Mouse (Mus musculus) hindbrain, postnatal 0 days (tissue): ENCODE measurements around the gene Usp37. TPM values are rescaled to one million over a fixed set of nuclear protein-coding genes. Genes with fewer than 3 reads are reported as not detected.
A peak's percentile ranks its signal among the peaks of the same experiment; 100 is the strongest.

Experiments
- ATAC-seq: fragments of 200-750 bp; cut with Nextera tagmentation; 2 replicates; pipeline ENCODE4 v1.8.0; 2017; ENCODE audit warnings: mild to moderate bottlenecking, moderate TSS enrichment, moderate library complexity
- DNase-seq: peaks from one replicate; pipeline ENCODE4 v3.0.0-alpha.2; 2015; ENCODE audit warnings: low spot score
- H3K27ac ChIP-seq: fragments of 300-500 bp; sonication (generic); 2 replicates; pipeline ENCODE4 v1.5.1; 2014; ENCODE audit warnings: mild to moderate bottlenecking
- H3K27me3 ChIP-seq: fragments of 300-500 bp; sonication (generic); 2 replicates; pipeline ENCODE4 v1.6.1; 2014; ENCODE audit warnings: low read length, mixed read lengths; ENCODE audit not compliant: insufficient read depth
- H3K36me3 ChIP-seq: fragments of 300-500 bp; sonication (generic); 2 replicates; pipeline ENCODE4 v1.6.1; 2014; ENCODE audit warnings: low read length, mixed read lengths; ENCODE audit not compliant: insufficient read depth
- H3K4me1 ChIP-seq: fragments of 300-500 bp; sonication (generic); 2 replicates; pipeline ENCODE4 v1.6.1; 2014; ENCODE audit warnings: antibody characterized with exemption, low read length, mixed read lengths; ENCODE audit not compliant: insufficient read depth
- H3K4me2 ChIP-seq: fragments of 300-500 bp; sonication (generic); 2 replicates; pipeline ENCODE4 v1.6.1; 2014; ENCODE audit warnings: low read depth, mild to moderate bottlenecking, low read length, moderate library complexity, mixed read lengths
- H3K4me3 ChIP-seq: fragments of 300-500 bp; sonication (generic); 2 replicates; pipeline ENCODE4 v1.5.1; 2014; ENCODE audit warnings: low read length
- H3K9ac ChIP-seq: fragments of 300-500 bp; sonication (generic); replicated peaks from 2 replicates; pipeline ENCODE4 v1.6.1; 2014; ENCODE audit warnings: mild to moderate bottlenecking, low read length, moderate library complexity, mixed read lengths
- H3K9me3 ChIP-seq: fragments of 300-500 bp; sonication (generic); 2 replicates; pipeline ENCODE4 v1.6.1; 2016; ENCODE audit warnings: low read length, mixed read lengths
- CTCF ChIP-seq: IDR thresholded peaks from 2 replicates; pipeline ENCODE4 v1.5.1; 2016; ENCODE audit warnings: antibody characterized with exemption, control low read depth, low read depth
- WGBS: fragments of 180-500 bp; shearing (Covaris S2); extraction: QIAGEN DNeasy Blood & Tissue Kit; methylation state at CpG from one replicate; pipeline ENCODE4 v1.1.7; 2014; 5-methylcytosine and 5-hydroxymethylcytosine counted together
- polyA plus RNA-seq: library from polyadenylated mRNA; unstranded; fragments of >200 nt; fragmentation: Nextera tagmentation; extraction: Ambion mirVana; gene quantifications from 2 replicates; pipeline ENCODE4 v1.2.1, GENCODE M21; 2015
- total RNA-seq: library from RNA; depleted of rRNA; stranded (reverse); fragments of >200 nt; gene quantifications from 2 replicates; pipeline ENCODE4 v1.2.3, GENCODE M21; 2014

The Usp37 gene
- total and polyA plus RNA-seq, 2 experiments from 2014 or later: 13.0 to 17.4 TPM

DNA sequence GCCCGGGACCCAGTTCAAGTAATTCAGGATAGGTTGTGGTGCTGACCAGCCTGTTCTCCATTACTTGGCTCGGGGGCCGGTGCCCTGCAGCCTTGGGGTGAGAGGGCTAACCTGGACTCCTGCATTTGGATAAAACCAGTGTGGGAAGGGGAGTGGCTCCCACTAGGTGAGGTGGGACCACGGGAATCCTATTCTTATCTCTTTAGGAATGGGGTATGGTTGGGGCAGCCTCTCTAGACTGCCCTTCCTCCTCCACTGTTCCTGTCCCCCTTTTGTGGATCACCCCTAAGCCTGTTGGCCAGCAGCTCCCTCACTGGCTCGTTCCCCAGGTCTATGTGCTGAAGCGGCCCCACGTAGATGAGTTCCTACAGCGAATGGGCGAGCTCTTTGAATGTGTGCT is 149.8 kb downstream of the Usp37 start:
- DNase-seq (no peak), ATAC-seq (no peak)
- Histone ChIP-seq H3K9ac (no peak overlapping the region), H3K4me2 (no peak overlapping the region), H3K27ac (no peak overlapping the region), H3K36me3 (peaks cover 6% of the 10 kb centered on the region; the same call in 1 of the 2 replicates), H3K9me3 (no peaks in the 10 kb centered on the region), H3K4me1 (peaks cover 4% of the 10 kb centered on the region; the same call in 1 of the 2 replicates), H3K4me3 (no peak overlapping the region), H3K27me3 (no peaks in the 10 kb centered on the region)
- TF ChIP-seq CTCF: no peak
- 90% methylated on average over 9 of the region's 9 CpGs for WGBS

DNA sequence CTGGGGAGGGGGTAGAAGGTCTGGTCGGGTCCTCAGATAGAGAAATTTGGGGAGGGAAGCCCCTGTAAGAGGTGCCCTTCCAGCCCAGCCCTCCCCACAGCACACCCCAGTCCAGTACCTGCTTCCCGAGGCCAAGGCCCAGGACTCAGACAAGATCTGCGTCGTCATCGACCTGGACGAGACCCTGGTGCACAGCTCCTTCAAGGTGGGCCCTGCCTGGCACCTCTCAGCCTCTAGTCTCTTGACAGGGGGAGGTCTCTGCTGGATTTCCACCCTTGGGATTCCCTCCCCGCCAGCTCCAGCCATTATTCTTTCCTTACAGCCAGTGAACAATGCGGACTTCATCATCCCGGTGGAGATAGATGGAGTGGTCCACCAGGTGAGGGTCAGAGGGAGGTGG is 150.4 kb downstream of the Usp37 start:
- ATAC-seq: no peak
- 86% methylated on average over 9 of the region's 9 CpGs for WGBS
- H3K4me2 ChIP-seq: no peak overlapping the region

DNA sequence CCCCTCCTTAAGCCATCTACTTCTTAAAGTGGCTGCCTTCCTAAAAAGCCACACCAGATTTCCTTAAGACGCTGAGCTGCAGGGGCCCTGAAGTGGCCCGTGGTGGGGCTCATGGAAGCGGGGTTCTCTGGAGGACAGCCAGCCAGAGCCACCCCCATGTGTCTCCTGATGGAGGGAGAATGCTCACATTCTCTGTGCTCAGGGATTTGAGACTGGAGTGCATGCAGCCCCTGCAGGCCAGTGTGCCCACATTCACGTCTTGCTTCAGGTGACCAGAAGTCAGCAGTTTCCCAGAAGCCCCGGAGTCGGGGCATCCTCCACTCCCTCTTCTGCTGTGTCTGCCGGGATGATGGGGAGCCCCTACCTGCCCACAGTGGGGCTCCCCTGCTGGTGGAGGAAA is 151.1 kb downstream of the Usp37 start:
- H3K4me1 ChIP-seq: peaks cover 4% of the 10 kb centered on the region; the same call in 1 of the 2 replicates
- DNase-seq: no peak
- H3K4me2 ChIP-seq: peak overlapping the region; percentile 93
- H3K4me3 ChIP-seq: peak overlapping the region; percentile 96
- no peaks in the 10 kb centered on the region for H3K27me3 ChIP-seq
- ATAC-seq: no peak
- WGBS: 44% methylated on average over 7 of the region's 7 CpGs
- TF ChIP-seq CTCF: 0 out of 2 replicates have a peak, but pooled peaks have one; percentile 12
- H3K9me3 ChIP-seq: no peaks in the 10 kb centered on the region
- no peak overlapping the region for H3K27ac ChIP-seq
- peak overlapping the region; percentile 84; the same call in 1 of the 2 replicates for H3K9ac ChIP-seq
- H3K36me3 ChIP-seq: peaks cover 6% of the 10 kb centered on the region; the same call in 1 of the 2 replicates

More for the DNA sequence above, 150.4 kb downstream of the Usp37 start:
- Histone ChIP-seq H3K27ac (no peak overlapping the region), H3K4me1 (peaks cover 4% of the 10 kb centered on the region; the same call in 1 of the 2 replicates), H3K9me3 (no peaks in the 10 kb centered on the region), H3K36me3 (peaks cover 6% of the 10 kb centered on the region; the same call in 1 of the 2 replicates), H3K4me3 (no peak overlapping the region), H3K27me3 (no peaks in the 10 kb centered on the region), H3K9ac (no peak overlapping the region)
- DNase-seq: no peak
- no peak for TF ChIP-seq CTCF

DNA sequence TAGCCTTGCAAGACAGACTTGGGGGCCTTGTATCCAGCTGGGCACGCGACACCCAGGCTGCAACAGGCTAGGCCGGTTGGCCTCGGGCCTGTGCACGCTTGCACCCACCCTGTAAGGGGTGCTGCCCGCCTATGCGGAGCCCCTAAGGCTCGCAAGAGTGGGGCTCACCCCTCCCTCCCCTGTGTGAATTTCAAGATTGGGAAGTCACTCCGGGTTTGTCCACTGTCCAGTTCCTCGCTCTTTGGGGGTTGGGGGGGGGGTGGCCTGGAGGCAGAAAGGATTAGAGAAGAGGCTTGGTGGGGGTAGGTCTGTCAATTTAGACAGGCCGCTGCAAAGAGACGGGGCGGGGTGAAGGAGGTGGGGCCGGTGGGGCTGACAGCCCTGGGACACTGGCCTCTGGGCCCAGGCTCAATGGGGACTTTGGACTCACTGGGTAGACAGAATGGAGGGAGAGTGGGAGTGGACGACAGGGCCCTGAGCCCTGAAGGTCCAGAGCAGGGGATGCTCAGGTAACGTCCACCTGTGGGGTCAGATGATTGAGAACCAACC is 151.6 kb downstream of the Usp37 start:
- Histone ChIP-seq H3K4me3 (peak overlapping the region; percentile 96), H3K36me3 (peaks cover 6% of the 10 kb centered on the region; the same call in 1 of the 2 replicates), H3K4me2 (peak overlapping the region; percentile 93), H3K27ac (peak overlapping the region; percentile 91; the same call in 1 of the 2 replicates), H3K9me3 (no peaks in the 10 kb centered on the region), H3K9ac (peak overlapping the region; percentile 84), H3K4me1 (peaks cover 4% of the 10 kb centered on the region; the same call in 1 of the 2 replicates), H3K27me3 (no peaks in the 10 kb centered on the region)
- no peak for DNase-seq
- under 1% methylated on average over 16 of the region's 16 CpGs for whole genome bisulfite sequencing
- no peak for TF ChIP-seq CTCF
- peak; percentile 15; the same call in 1 of the 2 replicates for ATAC-seq

DNA sequence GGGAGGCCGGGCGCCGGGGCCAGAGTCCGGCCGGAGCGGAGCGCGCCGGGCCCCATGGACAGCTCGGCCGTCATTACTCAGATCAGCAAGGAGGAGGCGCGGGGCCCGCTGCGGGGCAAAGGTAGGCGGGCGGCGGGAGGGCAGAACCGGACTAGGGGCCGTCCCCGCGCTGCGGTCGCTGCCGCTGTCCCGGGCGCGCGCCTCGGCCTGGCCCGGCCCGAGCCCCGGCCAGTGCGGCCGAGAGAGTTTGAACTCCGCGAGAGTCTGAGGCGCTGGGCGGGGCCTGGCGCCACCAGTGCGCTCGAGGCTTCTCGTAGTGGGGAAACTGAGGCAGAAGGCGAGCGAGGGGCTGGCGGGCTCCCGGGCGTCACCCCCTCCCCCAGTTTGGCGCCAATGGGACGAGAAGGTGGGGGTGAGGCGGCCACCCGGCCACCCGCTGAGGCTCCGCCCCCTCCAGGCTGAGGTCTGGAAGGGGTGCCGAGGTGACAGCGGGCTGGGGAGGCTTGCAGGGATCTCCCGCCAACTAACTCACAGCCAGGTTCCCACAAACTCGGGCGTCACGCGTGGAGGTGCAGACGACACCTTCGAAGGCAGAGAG is 152.1 kb downstream of the Usp37 start:
- Histone ChIP-seq H3K9ac (peak overlapping the region; percentile 84), H3K36me3 (peaks cover 6% of the 10 kb centered on the region; the same call in 1 of the 2 replicates), H3K27me3 (no peaks in the 10 kb centered on the region), H3K4me3 (peak overlapping the region; percentile 96), H3K4me1 (peaks cover 4% of the 10 kb centered on the region; the same call in 1 of the 2 replicates), H3K27ac (peak overlapping the region; percentile 91), H3K4me2 (peak overlapping the region; percentile 93), H3K9me3 (no peaks in the 10 kb centered on the region)
- no peak for TF ChIP-seq CTCF
- WGBS: under 1% methylated on average over 56 of the region's 63 CpGs
- DNase-seq (peak; percentile 48), ATAC-seq (peak; percentile 52)

DNA sequence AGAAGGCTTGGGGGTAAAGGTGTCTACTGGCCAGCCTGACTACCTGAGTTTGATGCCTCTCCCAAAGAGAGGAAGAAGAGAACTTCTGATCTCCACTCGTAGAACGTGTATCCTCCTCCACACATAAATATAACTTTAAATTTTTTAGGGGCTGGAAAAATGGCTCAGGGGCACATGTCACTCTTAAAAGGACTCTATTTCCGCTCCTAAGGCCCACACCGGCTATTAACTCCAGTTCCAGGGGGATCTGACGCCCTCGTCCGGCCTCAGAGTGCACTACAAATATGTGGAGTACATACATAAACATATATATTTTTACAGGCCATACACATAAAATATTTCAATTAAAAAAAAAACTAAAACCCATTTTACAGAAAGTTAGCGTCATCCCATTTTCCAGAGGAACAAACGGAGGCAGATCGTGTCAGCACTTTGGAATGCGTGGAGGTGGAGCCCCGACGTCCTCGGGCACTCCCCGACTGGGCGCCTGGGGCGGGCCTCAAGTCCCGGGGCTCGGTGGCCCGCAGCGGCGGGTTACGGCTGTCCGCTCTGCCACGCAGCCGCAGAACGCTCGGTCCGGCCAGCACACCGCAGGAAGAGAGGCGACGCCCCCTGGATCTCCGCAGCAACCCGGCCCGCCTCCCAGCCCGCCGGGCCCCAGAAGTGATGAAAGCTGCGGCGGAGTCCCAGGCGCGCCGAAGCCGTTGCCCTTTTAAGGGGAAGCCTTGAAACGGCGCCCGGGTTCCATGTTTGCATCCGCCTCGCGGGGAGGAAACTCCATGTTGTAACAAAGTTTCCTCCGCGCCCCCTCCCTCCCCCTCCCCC is 152.9 kb downstream of the Usp37 start, which contains the start of gene Ctdsp1:
Ctdsp1 (plus strand) TSS at position 586 of the 825 bp plus-strand sequence.
- H3K27ac ChIP-seq: peak within 1 kb of the TSS; percentile 91
- no peak for TF ChIP-seq CTCF
- H3K4me3 ChIP-seq: peak within 1 kb of the TSS; percentile 96
- H3K27me3 ChIP-seq: no peaks in the 10 kb centered on the region
- peak; percentile 80 for ATAC-seq
- H3K9ac ChIP-seq: peak within 1 kb of the TSS; percentile 84
- no peaks in the 10 kb centered on the region for H3K9me3 ChIP-seq
- H3K4me1 ChIP-seq: peaks cover 4% of the 10 kb centered on the region; the same call in 1 of the 2 replicates
- peaks cover 6% of the 10 kb centered on the region; the same call in 1 of the 2 replicates for H3K36me3 ChIP-seq
- peak within 1 kb of the TSS; percentile 93 for H3K4me2 ChIP-seq
- WGBS: 3% methylated on average over 46 of the region's 51 CpGs
- peak; percentile 98 for DNase-seq
